Mouse (Mus musculus) cortical plate, adult 2 months (tissue): ENCODE data around the gene Cnn2.

ENCODE experiments used
- CTCF ChIP-seq: fragments of 200-500 bp; IDR thresholded peaks from 2 replicates; pipeline ENCODE4 v1.5.1; 2011; ENCODE audit warnings: mild to moderate bottlenecking, control low read depth, low read length; ENCODE audit not compliant: insufficient read depth; ENCODE audit errors: extremely low read depth
- POLR2A ChIP-seq: fragments of 200-500 bp; IDR thresholded peaks from 2 replicates; pipeline ENCODE4 v1.6.1; 2011; ENCODE audit warnings: mild to moderate bottlenecking, low read length, control low read depth; ENCODE audit not compliant: insufficient read depth; ENCODE audit errors: extremely low read depth

DNA sequence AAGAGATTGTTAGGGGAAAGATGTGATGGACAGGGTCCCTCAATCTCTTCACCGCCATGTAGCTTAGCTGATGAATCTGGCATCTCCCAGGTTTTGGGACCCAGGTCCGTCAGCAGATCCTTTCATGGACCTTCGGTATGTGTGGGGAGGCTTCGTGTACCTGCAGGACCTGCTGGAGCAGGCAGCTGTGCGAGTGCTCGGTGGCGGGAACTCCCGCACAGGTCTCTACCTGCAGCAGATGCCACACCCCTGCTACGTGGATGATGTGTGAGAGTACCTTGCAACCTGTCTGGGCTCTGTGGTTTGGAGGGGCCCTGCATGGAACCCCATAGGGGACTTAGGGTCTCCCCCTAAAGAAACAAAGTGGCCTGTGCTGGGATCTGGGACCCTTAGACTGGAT, 13.6 kb downstream of the Cnn2 start:
- TF ChIP-seq POLR2A: no peak
- TF ChIP-seq CTCF: no peak
